Mouse (Mus musculus) CD4-positive, CD25-positive, alpha-beta regulatory T cell, adult 4 months (primary cell): Measurements from ENCODE around the gene Vmn1r4. TPM values are rescaled to one million over a fixed set of nuclear protein-coding genes. Genes with fewer than 3 reads are reported as not detected.

Source experiments
- ATAC-seq: one replicate; pipeline ENCODE4 v1.8.0; 2017
- polyA plus RNA-seq, 2 experiments: library from polyadenylated mRNA; unstranded; fragments of 100-300 nt; shearing (Covaris generic); gene quantifications; one replicate each; pipeline ENCODE4 v1.2.1; 2017

Gene Vmn1r4
- under 1 TPM in 1 of 2 experiments, not detected in 1; 0.16 TPM for polyA plus RNA-seq

- ATAC-seq: peak; percentile 91
These were observed at the start of gene Vmn1r4, which contains the start of gene Nt5c3 for GRCm38 (mm10) chr6:56923726-56924707. Vmn1r4 (plus strand) TSS chr6:56924015. Nt5c3 (minus strand) TSS chr6:56923932.

- no peak for ATAC-seq
These were observed 46.9 kb upstream of the Vmn1r4 start for GRCm38 (mm10) chr6:56876870-56877269.

GRCm38 (mm10) chr6:56877985-56878384, 45.8 kb upstream of the Vmn1r4 start:
- no peak for ATAC-seq

GRCm38 (mm10) chr6:56879352-56879955, 44.4 kb upstream of the Vmn1r4 start:
- ATAC-seq: peak; percentile 70

GRCm38 (mm10) chr6:56888561-56888960, 35.3 kb upstream of the Vmn1r4 start:
- no peak for ATAC-seq

- ATAC-seq: no peak
These were observed 33.1 kb upstream of the Vmn1r4 start for GRCm38 (mm10) chr6:56890762-56891161.

GRCm38 (mm10) chr6:56899601-56900000, 24.2 kb upstream of the Vmn1r4 start:
- no peak for ATAC-seq

GRCm38 (mm10) chr6:56901336-56901735, 22.5 kb upstream of the Vmn1r4 start:
- peak; percentile 44 for ATAC-seq

- ATAC-seq: peak; percentile 94
These were observed 21.9 kb upstream of the Vmn1r4 start for GRCm38 (mm10) chr6:56901824-56902386.

- ATAC-seq: no peak
These were observed 21.0 kb upstream of the Vmn1r4 start for GRCm38 (mm10) chr6:56902606-56903520.

- ATAC-seq: no peak
These were observed 20.0 kb upstream of the Vmn1r4 start for GRCm38 (mm10) chr6:56903831-56904230.

GRCm38 (mm10) chr6:56904330-56904729, 19.5 kb upstream of the Vmn1r4 start:
- no peak for ATAC-seq

- no peak for ATAC-seq
These were observed 18.8 kb upstream of the Vmn1r4 start for GRCm38 (mm10) chr6:56904982-56905381.

- no peak for ATAC-seq
These were observed 18.3 kb upstream of the Vmn1r4 start for GRCm38 (mm10) chr6:56905486-56905885.

GRCm38 (mm10) chr6:56906121-56906846, 17.5 kb upstream of the Vmn1r4 start:
- ATAC-seq: no peak

GRCm38 (mm10) chr6:56907973-56908372, 15.8 kb upstream of the Vmn1r4 start:
- ATAC-seq: no peak

GRCm38 (mm10) chr6:56908397-56908796, 15.4 kb upstream of the Vmn1r4 start:
- ATAC-seq: no peak

GRCm38 (mm10) chr6:56908912-56909311, 14.9 kb upstream of the Vmn1r4 start:
- ATAC-seq: peak; percentile 97

- no peak for ATAC-seq
These were observed 12.9 kb upstream of the Vmn1r4 start for GRCm38 (mm10) chr6:56910910-56911309.

GRCm38 (mm10) chr6:56913092-56913858, 10.5 kb upstream of the Vmn1r4 start:
- ATAC-seq: no peak

- peak; percentile 91 for ATAC-seq
These were observed 7.5 kb upstream of the Vmn1r4 start for GRCm38 (mm10) chr6:56916279-56916678.
